Mouse (Mus musculus): ENCODE results near the gene Ntsr2. TPM values are rescaled to one million over a fixed set of nuclear protein-coding genes. Genes with fewer than 3 reads are reported as not detected.
"Not testable (repeated sequence)": the region's sequence is repeated elsewhere in the genome, so short reads cannot be mapped to it uniquely, and the experiment has no call there.

The Ntsr2 gene
- polyA plus RNA-seq, 1 experiment from 2014 or later, result not detected

DNA sequence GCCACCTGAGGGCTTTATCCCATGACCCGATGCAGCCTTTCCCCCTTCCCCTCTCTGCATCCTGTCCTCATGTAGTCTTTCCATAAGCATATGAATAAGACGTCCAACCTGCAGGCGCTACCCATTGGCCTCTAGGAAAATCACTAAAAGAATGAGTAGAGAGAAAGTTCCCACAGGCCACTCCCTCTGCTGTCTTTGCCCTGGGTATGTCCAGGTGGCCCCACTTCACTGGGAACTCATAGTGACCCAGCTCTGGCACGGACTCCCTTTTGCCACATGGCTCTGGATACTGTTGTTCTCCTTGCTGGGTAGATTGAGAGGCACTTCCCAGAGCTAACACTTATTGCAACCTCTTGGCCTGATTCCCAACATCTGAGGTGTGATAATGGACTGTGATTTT is 2.4 kb downstream of the Ntsr2 start:
- Histone ChIP-seq H3K27ac (replicated peaks) (no peak overlapping the region), H3K36me3 (no peaks in the 10 kb centered on the region), H3K4me2 (replicated peaks) (no peak overlapping the region), H3K4me1 (peaks cover 8% of the 10 kb centered on the region), H3K9ac (no peak overlapping the region), H3K9me3 (replicated peaks) (no peaks in the 10 kb centered on the region), H3K27me3 (peaks cover 50% of the 10 kb centered on the region), H3K4me3 (replicated peaks) (no peak overlapping the region)
- ATAC-seq (ENCODE audit: insufficient number of reproducible peaks, low FRiP score, low TSS enrichment, low read depth), result no peak
- WGBS, result 70% methylated on average over 4 of the region's 4 CpGs

DNA sequence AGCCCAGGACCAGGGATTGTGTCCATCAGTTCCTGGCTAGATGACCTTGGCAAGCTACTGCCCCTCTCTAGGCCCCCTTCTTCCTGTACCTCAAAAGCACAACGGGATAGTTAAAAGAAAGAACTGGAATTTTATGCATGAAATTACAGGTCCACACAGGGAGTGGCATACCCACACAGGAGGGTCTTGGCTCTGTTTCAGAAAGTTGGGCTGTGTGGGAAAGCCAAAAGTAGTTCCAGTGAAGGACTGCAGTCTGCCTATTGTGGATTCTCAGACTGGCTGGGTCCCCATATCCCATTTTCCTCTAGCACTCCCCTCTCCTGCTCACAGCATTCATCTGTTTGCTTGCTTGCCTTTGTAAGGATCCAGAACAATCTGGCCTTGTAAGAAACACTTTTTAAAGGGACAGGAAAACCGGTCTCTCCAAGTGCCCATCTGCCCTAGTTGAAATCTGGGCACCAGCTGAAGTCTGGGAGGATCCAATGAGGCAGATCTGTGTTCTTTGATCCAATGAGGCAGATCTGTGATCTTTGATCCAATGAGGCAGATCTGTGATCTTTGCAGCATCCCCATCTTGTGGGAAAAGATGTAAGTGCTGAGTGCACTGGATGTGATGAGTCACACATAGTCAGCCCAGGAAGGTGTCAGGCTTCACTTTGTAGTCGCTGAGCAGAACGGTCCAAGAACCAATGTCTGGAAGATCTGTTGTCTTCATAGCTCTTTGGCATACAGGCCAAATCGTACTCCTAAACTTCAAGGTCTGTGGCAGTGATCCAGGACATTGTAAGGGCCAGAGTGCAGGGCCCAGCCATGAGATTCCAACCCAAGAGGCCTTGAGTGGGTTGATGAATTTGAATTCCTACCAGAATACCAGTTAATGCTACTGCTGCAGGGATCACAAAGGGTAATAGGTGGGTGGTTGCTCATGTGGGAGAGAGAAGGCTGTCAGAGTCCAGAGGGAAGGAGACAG is 4.0 kb downstream of the Ntsr2 start:
- Histone ChIP-seq H3K27me3 (peaks cover 41% of the 10 kb centered on the region), H3K9me3 (replicated peaks) (no peaks in the 10 kb centered on the region), H3K27ac (replicated peaks) (no peak overlapping the region), H3K4me3 (replicated peaks) (no peak overlapping the region), H3K4me2 (replicated peaks) (no peak overlapping the region), H3K4me1 (peaks cover 8% of the 10 kb centered on the region), H3K36me3 (no peaks in the 10 kb centered on the region), H3K9ac (no peak overlapping the region)
- no peak for ATAC-seq (ENCODE audit: insufficient number of reproducible peaks, low FRiP score, low TSS enrichment, low read depth)
- 75% methylated on average over 5 of the region's 5 CpGs for WGBS

DNA sequence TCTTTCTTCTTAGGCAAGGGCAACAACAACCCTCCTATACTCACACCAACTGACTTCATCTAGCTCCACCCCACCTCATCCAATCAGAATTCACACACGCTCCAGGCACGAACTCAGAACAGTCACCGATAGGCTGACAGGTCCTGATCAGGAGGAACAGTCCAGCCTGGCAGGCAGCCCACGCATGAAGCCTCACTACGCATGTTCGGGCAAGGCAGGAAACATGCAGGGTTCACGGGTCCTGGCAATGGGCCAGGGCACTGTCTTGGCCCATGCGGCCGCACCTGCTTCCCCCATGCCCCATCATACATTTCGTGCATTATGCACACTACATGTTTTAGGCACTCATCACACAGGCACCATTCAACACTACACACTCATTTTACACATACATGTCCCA is 8.3 kb downstream of the Ntsr2 start:
- ATAC-seq (ENCODE audit: insufficient number of reproducible peaks, low FRiP score, low TSS enrichment, low read depth), result no peak
- WGBS, result 71% methylated on average over 10 of the region's 10 CpGs

DNA sequence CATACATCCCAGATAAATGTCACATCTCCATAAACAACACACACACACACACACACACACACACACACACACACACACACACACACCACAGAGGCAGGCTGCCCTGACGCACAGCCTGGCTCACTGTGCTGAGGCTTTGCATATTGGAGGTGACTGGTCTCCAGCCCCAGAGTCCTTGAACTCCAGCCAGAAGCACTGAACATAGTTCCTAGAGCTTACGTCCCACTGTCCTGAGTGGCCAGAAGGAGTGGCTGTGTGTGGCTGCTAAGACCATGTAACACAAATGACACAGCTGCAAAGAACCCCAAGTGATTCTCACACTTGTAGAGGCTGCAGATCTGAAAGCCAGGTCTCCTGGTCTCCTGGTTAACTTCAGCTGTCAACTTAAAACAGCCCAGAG is 8.8 kb downstream of the Ntsr2 start:
- Histone ChIP-seq H3K27ac (replicated peaks) (no peak overlapping the region), H3K27me3 (no peaks in the 10 kb centered on the region), H3K9ac (no peak overlapping the region), H3K4me1 (no peaks in the 10 kb centered on the region), H3K36me3 (no peaks in the 10 kb centered on the region), H3K4me3 (replicated peaks) (no peak overlapping the region), H3K9me3 (replicated peaks) (no peaks in the 10 kb centered on the region), H3K4me2 (replicated peaks) (no peak overlapping the region)
- ATAC-seq (ENCODE audit: insufficient number of reproducible peaks, low FRiP score, low TSS enrichment, low read depth), result no peak
- 78% methylated on average over 2 of the region's 2 CpGs for WGBS

More for the DNA sequence above, 8.3 kb downstream of the Ntsr2 start:
- no peak overlapping the region for H3K4me3 ChIP-seq (replicated peaks)
- H3K27me3 ChIP-seq, result no peaks in the 10 kb centered on the region
- no peak overlapping the region for H3K27ac ChIP-seq (replicated peaks)
- H3K9me3 ChIP-seq (replicated peaks), result no peaks in the 10 kb centered on the region
- no peak overlapping the region for H3K9ac ChIP-seq
- H3K4me2 ChIP-seq (replicated peaks), result no peak overlapping the region
- no peaks in the 10 kb centered on the region for H3K36me3 ChIP-seq
- no peaks in the 10 kb centered on the region for H3K4me1 ChIP-seq

DNA sequence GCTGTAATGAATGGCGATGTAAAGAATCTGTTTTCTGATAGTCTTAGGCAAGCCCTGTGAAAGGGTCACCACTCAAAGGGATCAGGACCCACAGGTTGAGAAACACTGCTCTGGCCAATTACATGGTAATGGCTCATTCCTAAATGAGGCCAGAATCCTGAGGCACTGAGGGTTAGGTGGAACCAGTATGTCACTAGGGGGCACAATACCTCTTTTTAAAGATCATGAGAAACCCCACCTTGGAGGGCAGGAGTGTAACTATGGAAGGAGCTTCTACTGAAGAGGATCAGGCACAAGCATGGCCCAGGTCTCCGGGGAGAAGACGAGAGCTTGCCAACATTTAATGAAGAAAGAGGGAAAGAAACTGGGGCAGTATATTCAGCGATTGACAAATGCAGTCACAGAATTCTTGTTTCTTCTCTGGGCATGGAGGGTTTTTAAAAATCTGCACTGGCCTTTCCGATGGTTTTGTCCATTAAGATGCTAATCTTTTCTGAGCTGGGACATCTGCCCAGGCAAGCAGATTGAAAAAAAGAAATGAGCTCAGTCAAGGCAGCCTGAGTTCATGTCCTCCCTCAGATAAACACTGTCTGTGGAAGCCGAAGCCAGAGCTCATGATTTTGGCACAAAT is 9.9 kb downstream of the Ntsr2 start:
- no peak overlapping the region for H3K9ac ChIP-seq

DNA sequence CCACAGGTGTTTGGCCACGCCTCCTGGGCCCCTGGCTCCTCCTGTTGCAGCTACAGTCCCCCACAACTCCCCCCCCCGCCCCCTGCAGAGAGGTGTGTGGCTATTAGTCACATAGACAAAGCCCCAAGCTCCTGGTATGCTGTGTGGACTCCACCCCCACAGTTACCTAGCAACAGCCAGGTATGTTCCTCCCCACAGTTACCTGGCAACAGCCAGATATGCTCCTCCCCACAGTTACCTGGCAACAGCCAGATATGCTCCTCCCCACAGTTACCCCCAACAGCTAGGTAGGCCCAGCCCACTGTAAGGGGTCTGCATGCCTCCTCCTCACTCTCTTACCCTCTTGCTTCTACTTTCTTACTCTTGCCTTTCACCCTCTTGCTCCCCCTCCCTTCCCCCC is 11.8 kb downstream of the Ntsr2 start:
- H3K4me3 ChIP-seq (replicated peaks), result no peak overlapping the region
- H3K9me3 ChIP-seq (replicated peaks), result no peaks in the 10 kb centered on the region
- no peak overlapping the region for H3K27ac ChIP-seq (replicated peaks)
- H3K36me3 ChIP-seq, result no peaks in the 10 kb centered on the region
- no peak overlapping the region for H3K9ac ChIP-seq
- H3K4me2 ChIP-seq (replicated peaks), result no peak overlapping the region
- H3K27me3 ChIP-seq, result no peaks in the 10 kb centered on the region
- WGBS, result 0% methylated on average over 1 of the region's 2 CpGs
- H3K4me1 ChIP-seq, result no peaks in the 10 kb centered on the region
- ATAC-seq (ENCODE audit: insufficient number of reproducible peaks, low FRiP score, low TSS enrichment, low read depth), result no peak

More for the DNA sequence above, 9.9 kb downstream of the Ntsr2 start:
- no peak overlapping the region for H3K4me2 ChIP-seq (replicated peaks)
- no peaks in the 10 kb centered on the region for H3K4me1 ChIP-seq
- H3K4me3 ChIP-seq (replicated peaks), result no peak overlapping the region
- H3K27me3 ChIP-seq, result no peaks in the 10 kb centered on the region
- WGBS, result 61% methylated on average over 6 of the region's 6 CpGs
- no peaks in the 10 kb centered on the region for H3K9me3 ChIP-seq (replicated peaks)
- H3K27ac ChIP-seq (replicated peaks), result no peak overlapping the region
- no peaks in the 10 kb centered on the region for H3K36me3 ChIP-seq
- ATAC-seq (ENCODE audit: insufficient number of reproducible peaks, low FRiP score, low TSS enrichment, low read depth), result no peak

DNA sequence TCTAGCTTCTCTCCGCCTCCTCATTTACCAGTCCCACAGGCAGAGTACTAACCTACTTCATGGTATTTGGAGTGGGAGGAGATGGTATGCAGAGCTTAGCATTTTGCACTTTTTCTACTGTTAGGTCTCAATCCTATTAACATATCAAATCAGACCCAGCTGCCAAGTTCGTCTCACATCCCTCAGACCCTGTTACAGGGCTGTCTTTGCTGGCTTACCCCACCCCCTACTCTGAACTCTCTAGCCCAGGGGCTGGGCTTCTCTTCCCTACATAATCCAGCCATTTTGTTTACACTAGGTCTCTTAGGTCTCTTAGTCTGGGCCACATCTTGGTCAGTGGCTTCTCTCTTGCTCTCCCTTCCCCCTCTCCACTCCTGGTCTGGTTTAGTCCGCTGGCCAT is 16.0 kb downstream of the Ntsr2 start:
- Histone ChIP-seq H3K4me3 (replicated peaks) (no peak overlapping the region), H3K27ac (replicated peaks) (no peak overlapping the region), H3K27me3 (no peaks in the 10 kb centered on the region), H3K9me3 (replicated peaks) (no peaks in the 10 kb centered on the region), H3K4me1 (no peaks in the 10 kb centered on the region), H3K36me3 (no peaks in the 10 kb centered on the region), H3K9ac (no peak overlapping the region), H3K4me2 (replicated peaks) (no peak overlapping the region)
- ATAC-seq (ENCODE audit: insufficient number of reproducible peaks, low FRiP score, low TSS enrichment, low read depth), result no peak
- 53% methylated on average over 3 of the region's 3 CpGs for WGBS

DNA sequence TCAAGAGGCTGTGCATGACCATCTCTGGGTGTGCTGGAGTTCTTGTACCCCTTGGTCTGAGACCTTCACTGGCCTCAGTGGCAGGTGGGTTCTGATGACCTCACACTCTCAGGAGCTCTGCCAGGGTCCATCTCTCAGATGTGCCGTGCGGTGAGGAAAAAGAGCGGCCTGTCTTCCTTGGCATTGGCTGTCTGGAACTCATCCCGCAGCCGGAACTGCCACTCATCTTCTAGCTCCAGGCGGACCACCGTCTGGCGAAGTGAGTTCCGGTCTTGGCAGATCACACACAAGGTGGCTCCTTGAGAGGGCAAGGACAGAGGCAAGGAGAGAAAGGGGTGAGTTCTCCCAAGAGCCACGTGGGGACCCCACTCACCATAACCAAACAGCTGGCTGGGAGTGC is 19.1 kb downstream of the Ntsr2 start:
- Histone ChIP-seq H3K36me3 (no peaks in the 10 kb centered on the region), H3K9me3 (replicated peaks) (no peaks in the 10 kb centered on the region), H3K27me3 (no peaks in the 10 kb centered on the region), H3K4me1 (no peaks in the 10 kb centered on the region), H3K27ac (replicated peaks) (no peak overlapping the region), H3K9ac (no peak overlapping the region), H3K4me3 (replicated peaks) (no peak overlapping the region), H3K4me2 (replicated peaks) (no peak overlapping the region)
- ATAC-seq (ENCODE audit: insufficient number of reproducible peaks, low FRiP score, low TSS enrichment, low read depth), result no peak
- WGBS, result 89% methylated on average over 10 of the region's 10 CpGs

DNA sequence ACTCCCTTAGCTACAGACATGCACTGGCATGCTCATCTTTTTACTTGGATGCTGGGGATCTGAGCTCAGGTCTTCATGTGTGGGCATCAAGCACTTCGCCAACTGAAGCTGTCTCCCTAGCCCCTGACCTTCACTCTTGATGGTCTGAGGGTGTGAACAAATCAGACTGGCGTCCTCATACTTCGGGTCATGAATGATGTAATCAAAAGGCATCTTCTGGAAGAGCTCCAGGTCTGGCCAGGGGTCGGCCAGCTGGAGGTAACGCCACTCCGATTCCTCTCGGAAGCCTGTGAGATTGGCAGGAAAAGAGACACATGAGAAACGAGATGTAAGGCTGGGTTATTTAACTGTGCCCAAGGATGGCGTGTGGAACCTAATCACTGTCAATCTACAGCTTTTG is 37.4 kb downstream of the Ntsr2 start:
- H3K4me1 ChIP-seq, result no peaks in the 10 kb centered on the region
- no peak for ATAC-seq (ENCODE audit: insufficient number of reproducible peaks, low FRiP score, low TSS enrichment, low read depth)
- no peak overlapping the region for H3K27ac ChIP-seq (replicated peaks)
- 86% methylated on average over 9 of the region's 9 CpGs for WGBS
- H3K4me3 ChIP-seq (replicated peaks), result no peak overlapping the region
- H3K9me3 ChIP-seq (replicated peaks), result no peaks in the 10 kb centered on the region
- H3K27me3 ChIP-seq, result no peaks in the 10 kb centered on the region
- no peak overlapping the region for H3K9ac ChIP-seq
- no peak overlapping the region for H3K4me2 ChIP-seq (replicated peaks)
- H3K36me3 ChIP-seq, result no peaks in the 10 kb centered on the region

DNA sequence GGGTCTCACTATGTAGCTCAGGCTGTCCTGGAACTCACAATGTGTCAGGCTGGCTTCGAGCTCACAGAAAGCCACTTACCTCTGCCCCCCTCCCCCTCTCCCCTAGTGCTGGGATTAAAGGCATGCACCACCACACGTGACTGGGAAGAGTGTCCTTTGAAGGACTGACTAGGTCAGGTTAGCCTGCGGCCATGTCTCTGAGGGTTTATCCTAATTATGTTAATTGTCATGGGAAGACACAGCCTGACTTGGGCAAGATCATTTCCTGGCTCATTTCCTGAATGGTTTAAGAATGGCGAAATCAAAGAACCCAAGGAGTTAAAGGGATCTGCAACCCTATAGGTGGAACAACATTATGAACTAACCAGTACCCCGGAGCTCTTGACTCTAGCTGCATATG is 41.6 kb downstream of the Ntsr2 start:
- Histone ChIP-seq H3K4me3 (replicated peaks) (no peak overlapping the region), H3K27ac (replicated peaks) (no peak overlapping the region)
- 39% methylated on average over 5 of the region's 5 CpGs for WGBS

DNA sequence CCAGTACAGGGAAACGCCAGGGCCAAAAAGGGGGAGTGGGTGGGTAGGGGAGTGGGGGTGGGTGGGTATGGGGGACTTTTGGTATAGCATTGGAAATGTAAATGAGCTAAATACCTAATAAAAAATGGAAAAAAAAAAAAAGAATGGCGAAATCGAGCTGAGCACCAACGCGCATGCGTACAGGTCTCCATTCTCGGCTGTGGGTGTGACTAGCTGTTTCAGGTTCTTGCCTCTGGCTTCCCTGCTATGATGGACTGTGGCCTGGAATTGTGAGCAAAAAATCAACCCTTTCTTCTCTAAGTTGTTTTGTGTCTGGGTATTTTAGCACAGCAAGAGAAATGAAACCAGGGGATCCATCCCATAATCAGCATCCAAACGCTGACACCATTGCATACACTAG is 42.1 kb downstream of the Ntsr2 start:
- H3K4me3 ChIP-seq (replicated peaks); H3K4me1 ChIP-seq; H3K36me3 ChIP-seq; H3K4me2 ChIP-seq (replicated peaks); H3K9me3 ChIP-seq (replicated peaks); H3K27me3 ChIP-seq; ATAC-seq (ENCODE audit: insufficient number of reproducible peaks, low FRiP score, low TSS enrichment, low read depth); H3K27ac ChIP-seq (replicated peaks); H3K9ac ChIP-seq: not testable (repeated sequence)
- 95% methylated on average over 7 of the region's 8 CpGs for WGBS

More for the DNA sequence above, 41.6 kb downstream of the Ntsr2 start:
- H3K4me2 ChIP-seq (replicated peaks), result no peak overlapping the region
- H3K9me3 ChIP-seq (replicated peaks), result no peaks in the 10 kb centered on the region
- H3K4me1 ChIP-seq, result no peaks in the 10 kb centered on the region
- H3K9ac ChIP-seq, result no peak overlapping the region
- ATAC-seq (ENCODE audit: insufficient number of reproducible peaks, low FRiP score, low TSS enrichment, low read depth), result no peak
- no peaks in the 10 kb centered on the region for H3K36me3 ChIP-seq
- H3K27me3 ChIP-seq, result no peaks in the 10 kb centered on the region
